Mouse (Mus musculus) hindbrain, embryonic 15.5 days (tissue): ENCODE measurements around the gene Ass1. TPM values are rescaled to one million over a fixed set of nuclear protein-coding genes. Genes with fewer than 3 reads are reported as not detected.

Experiments used
- ATAC-seq: fragments of 200-750 bp; cut with Nextera tagmentation; 2 replicates; pipeline ENCODE4 v1.8.0; 2017; ENCODE audit warnings: low read depth, moderate number of reproducible peaks, moderate TSS enrichment; ENCODE audit not compliant: low FRiP score
- H3K27ac ChIP-seq: fragments of 300-500 bp; sonication (generic); replicated peaks from 2 replicates; pipeline ENCODE4 v1.5.1; 2015; ENCODE audit warnings: mild to moderate bottlenecking, inconsistent platforms
- H3K27me3 ChIP-seq: fragments of 300-500 bp; sonication (generic); 2 replicates; pipeline ENCODE4 v1.6.1; 2015; ENCODE audit warnings: control low read depth, inconsistent platforms
- H3K36me3 ChIP-seq: fragments of 300-500 bp; sonication (generic); 2 replicates; pipeline ENCODE4 v1.6.1; 2015; ENCODE audit warnings: control low read depth, inconsistent platforms
- H3K4me1 ChIP-seq: fragments of 300-500 bp; sonication (generic); replicated peaks from 2 replicates; pipeline ENCODE4 v1.6.1; 2015; ENCODE audit warnings: control low read depth, inconsistent platforms
- H3K4me2 ChIP-seq: fragments of 300-500 bp; sonication (generic); 2 replicates; pipeline ENCODE4 v1.6.1; 2015; ENCODE audit warnings: moderate library complexity, mild to moderate bottlenecking, inconsistent platforms
- H3K4me3 ChIP-seq: fragments of 300-500 bp; sonication (generic); 2 replicates; pipeline ENCODE4 v1.5.1; 2015; ENCODE audit warnings: mild to moderate bottlenecking, inconsistent platforms
- H3K9ac ChIP-seq: fragments of 300-500 bp; sonication (generic); 2 replicates; pipeline ENCODE4 v1.6.1; 2015; ENCODE audit warnings: inconsistent platforms
- H3K9me3 ChIP-seq: fragments of 300-500 bp; sonication (generic); 2 replicates; pipeline ENCODE4 v1.6.1; 2016; ENCODE audit warnings: control low read depth, inconsistent platforms
- WGBS: fragments of 180-500 bp; shearing (Covaris S2); methylation state at CpG from one replicate; pipeline ENCODE4 v1.1.7; 2015; 5-methylcytosine and 5-hydroxymethylcytosine counted together
- polyA plus RNA-seq: library from polyadenylated mRNA; unstranded; fragments of >200 nt; fragmentation: Nextera tagmentation; extraction: Ambion mirVana; gene quantifications from 2 replicates; pipeline ENCODE4 v1.2.1, GENCODE M21; 2015

Gene Ass1
- polyA plus RNA-seq, 1 experiment from 2014 or later = 9.8 TPM

DNA sequence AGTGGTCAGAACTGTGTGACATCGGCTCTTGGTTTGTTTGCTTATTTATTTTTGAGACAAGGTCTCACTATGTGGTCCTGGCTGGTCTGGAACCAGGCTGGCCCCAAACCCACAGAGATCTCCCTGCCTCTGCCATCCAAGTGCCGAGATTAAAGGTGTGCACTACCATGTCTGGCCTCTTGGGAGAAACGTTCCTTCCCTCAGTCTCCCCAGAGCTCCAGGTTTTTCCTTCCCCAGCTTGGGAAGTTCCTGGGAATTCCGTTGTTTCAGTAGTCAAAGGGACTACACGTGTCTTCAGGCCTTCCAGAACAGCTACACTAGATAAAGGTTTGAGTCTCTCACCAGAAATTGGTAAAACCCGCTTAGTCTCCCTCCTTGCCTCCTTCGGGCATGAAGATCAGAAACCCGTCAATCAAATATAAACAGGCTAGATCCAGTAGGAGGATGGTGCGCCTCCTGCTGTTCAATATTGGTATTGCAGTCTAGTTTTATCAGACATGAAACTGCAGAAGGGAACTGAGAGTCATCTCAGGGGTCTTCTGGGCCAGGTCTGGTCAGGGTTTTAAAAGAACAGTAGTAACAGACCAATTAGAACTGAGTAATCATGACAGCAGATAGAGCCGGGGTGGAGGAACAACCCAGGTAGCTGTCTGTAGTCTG, 2.5 kb downstream of the Ass1 start:
- 48% methylated on average over 10 of the region's 10 CpGs for WGBS
- peaks cover 19% of the 10 kb centered on the region for H3K4me1 ChIP-seq
- no peaks in the 10 kb centered on the region for H3K36me3 ChIP-seq
- no peaks in the 10 kb centered on the region for H3K9me3 ChIP-seq
- no peak overlapping the region for H3K27ac ChIP-seq
- no peak overlapping the region for H3K9ac ChIP-seq
- H3K27me3 ChIP-seq = peaks cover 44% of the 10 kb centered on the region
- H3K4me3 ChIP-seq = no peak overlapping the region
- H3K4me2 ChIP-seq = no peak overlapping the region
- no peak for ATAC-seq

- Histone ChIP-seq H3K4me1 (peaks cover 19% of the 10 kb centered on the region), H3K9ac (no peak overlapping the region), H3K27me3 (peaks cover 36% of the 10 kb centered on the region), H3K4me3 (no peak overlapping the region), H3K27ac (no peak overlapping the region), H3K36me3 (no peaks in the 10 kb centered on the region), H3K9me3 (no peaks in the 10 kb centered on the region), H3K4me2 (no peak overlapping the region)
- ATAC-seq = no peak
- 77% methylated on average over 4 of the region's 4 CpGs for WGBS
These were observed 3.9 kb downstream of the Ass1 start for GRCm38 (mm10) chr2:31473941-31474340.

DNA sequence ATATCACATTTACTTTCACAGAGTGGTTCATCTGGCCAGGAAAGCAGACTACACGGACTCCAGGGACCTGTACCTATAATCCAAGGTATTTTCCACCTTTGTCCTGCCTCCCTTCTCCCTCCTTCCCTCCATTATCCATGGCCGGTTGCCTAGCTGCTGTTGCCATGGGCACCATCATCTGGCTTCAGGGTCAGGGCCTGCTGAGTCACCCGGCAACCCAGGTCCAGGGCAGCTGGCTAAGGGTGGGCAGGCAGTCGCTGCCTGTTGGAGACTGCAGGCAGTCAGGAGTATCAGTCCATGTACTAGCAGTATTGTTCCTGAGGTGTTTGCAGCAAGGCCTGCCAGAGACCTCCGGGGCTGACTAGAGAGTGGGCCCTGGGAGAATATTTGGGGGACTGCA, 4.7 kb downstream of the Ass1 start:
- Histone ChIP-seq H3K27me3 (peaks cover 28% of the 10 kb centered on the region), H3K4me2 (no peak overlapping the region), H3K9ac (no peak overlapping the region), H3K27ac (no peak overlapping the region), H3K4me1 (peaks cover 13% of the 10 kb centered on the region), H3K9me3 (no peaks in the 10 kb centered on the region), H3K4me3 (no peak overlapping the region), H3K36me3 (no peaks in the 10 kb centered on the region)
- ATAC-seq = no peak
- WGBS = 42% methylated on average over 5 of the region's 5 CpGs

DNA sequence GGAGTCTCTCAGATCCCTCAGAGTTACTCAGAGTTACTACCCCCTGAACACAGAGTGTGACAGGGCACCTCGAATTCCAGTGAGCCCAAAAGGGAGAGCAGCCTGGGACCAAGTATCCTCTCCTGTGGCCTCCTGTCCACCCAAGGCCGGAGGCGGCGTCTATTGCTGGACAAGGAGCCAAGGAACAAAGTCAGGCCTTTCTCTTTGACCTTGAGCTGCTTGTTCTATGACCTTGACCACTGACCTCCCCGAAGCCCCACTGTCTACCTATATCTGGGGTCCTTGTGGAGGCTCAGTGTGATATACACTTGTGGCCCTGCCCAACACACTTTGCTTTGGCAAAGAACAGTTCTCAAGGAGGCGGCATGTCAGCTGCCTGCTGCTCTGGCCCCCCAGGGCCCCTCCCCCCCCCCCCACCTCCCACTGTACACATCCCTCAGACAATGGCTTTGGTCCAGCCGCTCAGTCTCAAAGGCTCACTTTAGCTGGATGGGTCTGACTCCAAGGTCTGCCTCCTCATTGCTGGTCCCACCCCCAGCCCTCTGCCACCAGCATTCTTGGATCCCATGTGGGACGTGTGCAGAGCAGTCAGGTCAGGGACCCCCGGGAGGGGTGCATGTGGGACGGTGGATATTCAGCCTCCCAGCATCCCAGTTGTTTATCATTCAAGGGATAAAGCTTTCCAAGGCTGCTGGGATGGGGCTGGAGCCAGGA, 6.3 kb downstream of the Ass1 start:
- H3K27ac ChIP-seq = no peak overlapping the region
- no peak overlapping the region for H3K9ac ChIP-seq
- no peaks in the 10 kb centered on the region; the same call in 1 of the 2 replicates for H3K4me1 ChIP-seq
- ATAC-seq = peak; percentile 51; the same call in 1 of the 2 replicates
- peaks cover 22% of the 10 kb centered on the region for H3K27me3 ChIP-seq
- 66% methylated on average over 10 of the region's 10 CpGs for WGBS
- H3K4me3 ChIP-seq = no peak overlapping the region
- H3K36me3 ChIP-seq = no peaks in the 10 kb centered on the region
- H3K4me2 ChIP-seq = no peak overlapping the region
- H3K9me3 ChIP-seq = no peaks in the 10 kb centered on the region

- no peak overlapping the region for H3K27ac ChIP-seq
- H3K4me2 ChIP-seq = no peak overlapping the region
- H3K9ac ChIP-seq = no peak overlapping the region
- no peak for ATAC-seq
- H3K36me3 ChIP-seq = no peaks in the 10 kb centered on the region
- 81% methylated on average over 12 of the region's 12 CpGs for WGBS
- peaks cover 25% of the 10 kb centered on the region for H3K27me3 ChIP-seq
- no peaks in the 10 kb centered on the region for H3K9me3 ChIP-seq
- no peaks in the 10 kb centered on the region; the same call in 1 of the 2 replicates for H3K4me1 ChIP-seq
- H3K4me3 ChIP-seq = no peak overlapping the region
These were observed 7.5 kb downstream of the Ass1 start for GRCm38 (mm10) chr2:31477234-31478161.

- H3K9ac ChIP-seq = no peak overlapping the region
- no peak overlapping the region for H3K4me2 ChIP-seq
- H3K4me3 ChIP-seq = no peak overlapping the region
- WGBS = 27% methylated on average over 8 of the region's 8 CpGs
- H3K36me3 ChIP-seq = no peaks in the 10 kb centered on the region
- no peaks in the 10 kb centered on the region for H3K4me1 ChIP-seq
- no peaks in the 10 kb centered on the region for H3K9me3 ChIP-seq
- ATAC-seq = peak; percentile 86
- peaks cover 74% of the 10 kb centered on the region for H3K27me3 ChIP-seq
- H3K27ac ChIP-seq = no peak overlapping the region
These were observed 13.0 kb downstream of the Ass1 start for GRCm38 (mm10) chr2:31482914-31483575.

GRCm38 (mm10) chr2:31484187-31484586, 14.2 kb downstream of the Ass1 start:
- H3K27me3 ChIP-seq = peaks cover 76% of the 10 kb centered on the region
- no peaks in the 10 kb centered on the region for H3K9me3 ChIP-seq
- no peak overlapping the region for H3K4me3 ChIP-seq
- H3K36me3 ChIP-seq = no peaks in the 10 kb centered on the region
- H3K27ac ChIP-seq = no peak overlapping the region
- H3K4me2 ChIP-seq = no peak overlapping the region
- WGBS = 27% methylated on average over 5 of the region's 5 CpGs
- H3K4me1 ChIP-seq = peaks cover 6% of the 10 kb centered on the region; the same call in 1 of the 2 replicates
- no peak overlapping the region for H3K9ac ChIP-seq
- ATAC-seq = peak; percentile 49

DNA sequence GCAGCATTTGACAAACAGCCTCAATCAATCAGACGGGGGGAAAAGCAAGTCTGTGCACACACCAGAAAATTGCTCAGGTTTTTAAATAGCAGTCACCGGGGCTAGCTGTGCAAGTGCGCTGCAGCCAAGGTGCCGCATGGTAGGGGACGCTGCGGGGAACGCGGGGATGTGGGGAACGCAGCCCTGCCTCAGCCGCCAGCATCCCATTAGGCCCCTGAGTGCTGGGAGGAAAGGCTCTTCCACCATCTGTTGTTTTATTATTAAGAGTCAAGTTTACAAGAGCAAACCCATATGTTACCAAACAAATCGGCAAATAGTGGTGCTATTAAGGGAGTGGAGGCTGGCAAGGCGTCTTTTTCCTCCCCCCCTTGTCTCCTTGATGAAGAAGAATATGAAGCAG, 19.2 kb downstream of the Ass1 start:
- Histone ChIP-seq H3K4me2 (no peak overlapping the region), H3K9ac (no peak overlapping the region), H3K4me1 (peaks cover 19% of the 10 kb centered on the region), H3K36me3 (no peaks in the 10 kb centered on the region), H3K27ac (no peak overlapping the region), H3K27me3 (peaks cover 78% of the 10 kb centered on the region), H3K9me3 (no peaks in the 10 kb centered on the region), H3K4me3 (no peak overlapping the region)
- ATAC-seq = no peak
- WGBS = 20% methylated on average over 12 of the region's 12 CpGs

DNA sequence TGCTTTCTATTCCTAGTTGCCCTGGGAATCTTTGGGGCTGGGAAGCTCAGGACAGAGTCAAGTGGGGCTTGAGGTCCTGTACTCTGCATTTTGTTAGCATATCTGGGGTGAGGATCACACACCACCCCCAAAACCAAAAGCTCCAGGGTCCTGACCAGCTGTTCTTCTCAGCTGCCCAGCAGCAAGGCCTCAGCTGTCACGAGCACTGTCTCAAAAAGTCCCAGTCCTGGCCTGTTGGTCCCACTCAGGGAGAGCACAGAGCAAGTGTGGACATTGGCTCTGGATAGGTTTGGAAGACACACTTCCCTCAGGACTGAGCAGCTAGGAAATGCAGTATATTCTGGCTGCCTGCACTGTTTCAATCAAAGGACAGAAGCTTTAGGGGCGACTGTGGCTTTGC, 20.5 kb downstream of the Ass1 start:
- no peak overlapping the region for H3K4me2 ChIP-seq
- peaks cover 68% of the 10 kb centered on the region for H3K27me3 ChIP-seq
- H3K4me3 ChIP-seq = no peak overlapping the region
- no peaks in the 10 kb centered on the region for H3K9me3 ChIP-seq
- no peaks in the 10 kb centered on the region for H3K36me3 ChIP-seq
- ATAC-seq = no peak
- H3K4me1 ChIP-seq = peaks cover 31% of the 10 kb centered on the region
- WGBS = 78% methylated on average over 2 of the region's 2 CpGs
- no peak overlapping the region for H3K9ac ChIP-seq
- no peak overlapping the region for H3K27ac ChIP-seq

DNA sequence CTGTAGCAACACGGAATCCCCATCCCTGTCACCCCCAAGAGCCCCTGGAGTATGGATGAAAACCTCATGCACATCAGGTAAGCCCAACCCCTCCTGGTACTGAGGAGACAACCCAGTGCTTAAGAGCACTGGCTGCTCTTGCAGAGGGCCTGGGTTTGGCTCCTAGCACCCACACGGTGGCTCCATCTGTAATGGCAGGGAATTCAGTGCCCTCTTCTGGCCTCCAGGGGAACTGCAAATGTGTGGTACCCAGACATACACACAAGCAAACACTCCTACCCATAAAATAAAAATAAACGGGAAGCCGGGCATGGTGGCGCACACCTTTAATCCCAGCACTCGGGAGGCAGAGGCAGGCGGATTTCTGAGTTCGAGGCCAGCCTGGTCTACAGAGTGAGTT, 22.3 kb downstream of the Ass1 start:
- no peaks in the 10 kb centered on the region for H3K36me3 ChIP-seq
- no peaks in the 10 kb centered on the region for H3K9me3 ChIP-seq
- H3K9ac ChIP-seq = no peak overlapping the region
- no peak overlapping the region for H3K4me2 ChIP-seq
- no peak for ATAC-seq
- no peak overlapping the region for H3K4me3 ChIP-seq
- WGBS = 94% methylated on average over 8 of the region's 8 CpGs
- peaks cover 62% of the 10 kb centered on the region for H3K27me3 ChIP-seq
- peaks cover 45% of the 10 kb centered on the region for H3K4me1 ChIP-seq
- H3K27ac ChIP-seq = no peak overlapping the region

GRCm38 (mm10) chr2:31493243-31493642, 23.2 kb downstream of the Ass1 start:
- Histone ChIP-seq H3K9ac (no peak overlapping the region), H3K36me3 (no peaks in the 10 kb centered on the region), H3K4me2 (no peak overlapping the region), H3K27ac (no peak overlapping the region), H3K27me3 (peaks cover 58% of the 10 kb centered on the region), H3K9me3 (no peaks in the 10 kb centered on the region), H3K4me3 (no peak overlapping the region), H3K4me1 (peaks cover 52% of the 10 kb centered on the region)
- ATAC-seq = no peak
- 28% methylated on average over 11 of the region's 11 CpGs for WGBS
